Mouse (Mus musculus) heart, embryonic 13.5 days (tissue): ENCODE measurements around the gene Apool. TPM values are rescaled to one million over a fixed set of nuclear protein-coding genes. Genes with fewer than 3 reads are reported as not detected.
"Not testable (repeated sequence)": the region's sequence is repeated elsewhere in the genome, so short reads cannot be mapped to it uniquely, and the experiment has no call there.

ENCODE experiments used
- ATAC-seq: fragments of 200-750 bp; cut with Nextera tagmentation; 2 replicates; pipeline ENCODE4 v1.8.0; 2017; ENCODE audit warnings: moderate TSS enrichment; ENCODE audit not compliant: insufficient number of reproducible peaks, low FRiP score, low TSS enrichment; ENCODE audit errors: extremely low read depth
- H3K27ac ChIP-seq: fragments of 300-500 bp; sonication (generic); replicated peaks from 2 replicates; pipeline ENCODE4 v1.5.1; 2015; ENCODE audit warnings: moderate library complexity, mild to moderate bottlenecking, inconsistent platforms
- H3K27me3 ChIP-seq: fragments of 300-500 bp; sonication (generic); replicated peaks from 2 replicates; pipeline ENCODE4 v1.6.1; 2015; ENCODE audit warnings: mild to moderate bottlenecking, inconsistent platforms
- H3K36me3 ChIP-seq: fragments of 300-500 bp; sonication (generic); 2 replicates; pipeline ENCODE4 v1.6.1; 2015; ENCODE audit warnings: mild to moderate bottlenecking, inconsistent platforms
- H3K4me1 ChIP-seq: fragments of 300-500 bp; sonication (generic); 2 replicates; pipeline ENCODE4 v1.6.1; 2015; ENCODE audit warnings: inconsistent platforms
- H3K4me2 ChIP-seq: fragments of 300-500 bp; sonication (generic); 2 replicates; pipeline ENCODE4 v1.6.1; 2015; ENCODE audit warnings: inconsistent platforms, mild to moderate bottlenecking, moderate library complexity
- H3K4me3 ChIP-seq: fragments of 300-500 bp; sonication (generic); 2 replicates; pipeline ENCODE4 v1.5.1; 2015; ENCODE audit warnings: moderate library complexity, mild to moderate bottlenecking, inconsistent platforms
- H3K9ac ChIP-seq: fragments of 300-500 bp; sonication (generic); 2 replicates; pipeline ENCODE4 v1.6.1; 2015; ENCODE audit warnings: inconsistent platforms, mild to moderate bottlenecking, moderate library complexity
- H3K9me3 ChIP-seq: fragments of 300-500 bp; sonication (generic); 2 replicates; pipeline ENCODE4 v1.6.1; 2016; ENCODE audit warnings: inconsistent platforms
- WGBS: fragments of 180-500 bp; shearing (Covaris S2); methylation state at CpG from one replicate; pipeline ENCODE4 v1.1.7; 2015; ENCODE audit warnings: mixed read lengths; 5-methylcytosine and 5-hydroxymethylcytosine counted together
- polyA plus RNA-seq: library from polyadenylated mRNA; unstranded; fragments of >200 nt; fragmentation: Nextera tagmentation; extraction: Ambion mirVana; gene quantifications from 2 replicates; pipeline ENCODE4 v1.2.1, GENCODE M21; 2015

The Apool gene
- polyA plus RNA-seq, result 71.7 and 81.5 TPM in 2 replicates

DNA sequence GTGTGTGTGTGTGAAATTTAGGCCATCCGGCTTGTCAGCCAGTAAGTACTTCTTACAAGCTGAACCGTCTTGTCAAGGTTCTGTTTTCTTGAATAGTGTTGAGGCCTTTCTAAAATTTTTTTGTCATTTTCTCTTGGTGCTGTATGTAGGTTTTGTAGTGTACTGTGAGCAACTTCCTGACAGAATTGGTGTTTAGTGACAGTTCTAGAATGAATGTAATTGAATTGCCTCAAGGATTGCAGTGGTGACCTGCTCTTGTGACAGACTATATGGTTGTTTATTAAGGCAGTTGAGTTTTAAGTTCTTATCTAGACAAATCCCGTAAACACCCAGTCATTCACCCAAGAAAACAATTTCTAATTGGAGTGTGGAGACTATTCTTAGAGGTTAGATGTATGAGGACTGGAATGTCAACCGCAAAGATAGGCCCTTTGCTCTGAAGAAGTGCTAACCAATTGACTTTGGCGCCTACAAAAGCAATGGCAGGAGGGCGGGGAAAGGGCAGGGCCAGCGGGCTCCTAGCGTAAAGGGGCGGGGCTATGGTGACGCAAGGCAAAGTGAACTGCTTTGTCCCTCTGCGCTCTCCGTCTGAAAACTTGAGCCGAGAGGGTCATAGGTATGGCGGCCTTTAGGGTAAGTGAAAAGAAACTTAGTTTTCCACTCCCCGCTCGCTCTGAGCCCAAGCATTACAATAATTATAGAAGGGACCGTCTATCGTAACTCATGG lies at the start of gene Apool:
Gene Apool (plus strand): TSS at position 531 of the 727 bp plus-strand sequence.
- Histone ChIP-seq H3K9ac (peak within 1 kb of the TSS; percentile 84), H3K27me3 (no peaks in the 10 kb centered on the region), H3K27ac (peak within 1 kb of the TSS; percentile 75), H3K4me2 (peak within 1 kb of the TSS; percentile 66), H3K4me3 (peak within 1 kb of the TSS; percentile 71), H3K9me3 (no peaks in the 10 kb centered on the region), H3K4me1 (peaks cover 3% of the 10 kb centered on the region), H3K36me3 (no peaks in the 10 kb centered on the region)
- ATAC-seq, result peak; percentile 70; the same call in 1 of the 2 replicates
- WGBS, result 21% methylated on average over 18 of the region's 18 CpGs

DNA sequence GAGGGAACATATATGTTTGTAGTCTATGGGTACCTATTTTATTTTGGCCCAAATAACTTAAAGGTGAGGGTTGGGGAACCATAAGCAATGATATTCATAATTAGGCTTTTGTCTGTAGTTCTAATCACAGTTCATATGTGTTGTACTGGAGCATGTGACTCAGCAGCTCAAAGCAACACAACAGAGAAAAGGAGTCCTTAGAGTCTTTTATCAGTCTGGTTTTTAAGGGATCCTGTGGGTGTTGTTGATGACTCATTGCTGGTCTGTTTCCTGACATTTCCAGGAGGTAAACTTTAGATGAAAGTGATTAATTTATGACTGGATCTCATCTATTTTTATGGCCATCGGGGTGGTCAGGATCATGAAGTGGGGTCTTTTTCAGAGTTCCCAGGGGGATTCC lies 37.6 kb upstream of the Apool start:
- WGBS, result 54% methylated on average over 1 of the region's 1 CpGs
- H3K9ac ChIP-seq, result no peak overlapping the region

GRCm38 (mm10) chrX:112311531-112311887 lies 375 bp downstream of the Apool start:
- H3K4me1 ChIP-seq, result peaks cover 3% of the 10 kb centered on the region
- H3K27me3 ChIP-seq, result no peaks in the 10 kb centered on the region
- peak overlapping the region; percentile 84 for H3K9ac ChIP-seq
- no peak for ATAC-seq
- H3K4me2 ChIP-seq, result peak overlapping the region; percentile 66
- peak overlapping the region; percentile 71 for H3K4me3 ChIP-seq
- H3K36me3 ChIP-seq, result no peaks in the 10 kb centered on the region
- H3K9me3 ChIP-seq, result no peaks in the 10 kb centered on the region
- H3K27ac ChIP-seq, result peak overlapping the region; percentile 75
- WGBS, result 9% methylated on average over 12 of the region's 12 CpGs

More for the DNA sequence above, 37.6 kb upstream of the Apool start:
- Histone ChIP-seq H3K27me3 (no peaks in the 10 kb centered on the region), H3K36me3 (no peaks in the 10 kb centered on the region), H3K27ac (no peak overlapping the region), H3K4me1 (no peaks in the 10 kb centered on the region), H3K4me2 (no peak overlapping the region), H3K9me3 (no peaks in the 10 kb centered on the region), H3K4me3 (no peak overlapping the region)
- no peak for ATAC-seq

DNA sequence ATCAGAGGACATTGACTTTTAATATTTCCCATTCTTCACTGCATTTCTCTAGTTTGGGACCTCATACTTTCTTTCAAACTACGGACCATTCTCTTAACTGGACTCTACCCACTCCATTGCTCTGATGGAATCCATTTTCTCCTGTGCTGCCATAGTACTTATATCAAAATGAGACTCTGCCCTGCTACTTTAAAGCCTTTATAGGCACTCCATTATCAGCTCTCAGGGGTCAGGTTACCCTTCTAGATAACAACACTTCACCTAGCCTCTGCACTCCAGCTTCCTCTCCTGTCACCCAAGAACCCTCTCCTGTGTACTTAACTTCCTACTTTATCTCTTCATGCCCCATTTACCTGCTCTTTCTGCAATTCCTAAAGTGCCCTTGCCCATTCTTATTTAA lies 960 bp downstream of the Apool start:
- 36% methylated on average over 1 of the region's 1 CpGs for WGBS
- no peak for ATAC-seq
- Histone ChIP-seq H3K9me3 (no peaks in the 10 kb centered on the region), H3K4me3 (peak overlapping the region; percentile 71), H3K4me2 (peak overlapping the region; percentile 66), H3K27me3 (no peaks in the 10 kb centered on the region), H3K9ac (peak overlapping the region; percentile 84; the same call in 1 of the 2 replicates), H3K27ac (no peak overlapping the region), H3K36me3 (no peaks in the 10 kb centered on the region), H3K4me1 (peaks cover 3% of the 10 kb centered on the region)

DNA sequence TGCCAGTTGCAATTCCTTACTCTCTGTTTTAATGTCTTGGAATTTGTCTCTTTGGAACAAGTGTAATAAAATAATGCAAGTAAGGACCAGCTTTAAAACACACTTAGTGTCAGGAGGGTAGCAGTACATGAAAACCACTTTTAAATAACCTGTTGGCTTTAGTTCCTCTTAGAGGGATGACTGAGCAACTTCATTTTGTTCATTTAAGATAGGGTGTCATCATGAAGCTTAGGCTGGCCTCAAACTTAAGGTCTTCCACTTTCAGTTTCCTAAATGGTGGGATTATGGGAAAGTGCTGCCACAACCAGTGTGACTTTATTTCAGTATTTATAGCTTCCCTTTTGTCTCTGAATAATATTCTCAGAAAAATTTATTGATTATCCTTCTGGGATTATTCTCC lies 9.1 kb downstream of the Apool start:
- no peaks in the 10 kb centered on the region for H3K9me3 ChIP-seq
- H3K4me3 ChIP-seq, result no peak overlapping the region
- ATAC-seq, result no peak
- no peak overlapping the region for H3K27ac ChIP-seq
- no peaks in the 10 kb centered on the region for H3K27me3 ChIP-seq
- H3K4me2 ChIP-seq, result no peak overlapping the region
- H3K4me1 ChIP-seq, result no peaks in the 10 kb centered on the region
- no peak overlapping the region for H3K9ac ChIP-seq
- H3K36me3 ChIP-seq, result no peaks in the 10 kb centered on the region

- WGBS, result 53% methylated on average over 3 of the region's 3 CpGs
Measured at GRCm38 (mm10) chrX:112339486-112339885, 28.4 kb downstream of the Apool start.

DNA sequence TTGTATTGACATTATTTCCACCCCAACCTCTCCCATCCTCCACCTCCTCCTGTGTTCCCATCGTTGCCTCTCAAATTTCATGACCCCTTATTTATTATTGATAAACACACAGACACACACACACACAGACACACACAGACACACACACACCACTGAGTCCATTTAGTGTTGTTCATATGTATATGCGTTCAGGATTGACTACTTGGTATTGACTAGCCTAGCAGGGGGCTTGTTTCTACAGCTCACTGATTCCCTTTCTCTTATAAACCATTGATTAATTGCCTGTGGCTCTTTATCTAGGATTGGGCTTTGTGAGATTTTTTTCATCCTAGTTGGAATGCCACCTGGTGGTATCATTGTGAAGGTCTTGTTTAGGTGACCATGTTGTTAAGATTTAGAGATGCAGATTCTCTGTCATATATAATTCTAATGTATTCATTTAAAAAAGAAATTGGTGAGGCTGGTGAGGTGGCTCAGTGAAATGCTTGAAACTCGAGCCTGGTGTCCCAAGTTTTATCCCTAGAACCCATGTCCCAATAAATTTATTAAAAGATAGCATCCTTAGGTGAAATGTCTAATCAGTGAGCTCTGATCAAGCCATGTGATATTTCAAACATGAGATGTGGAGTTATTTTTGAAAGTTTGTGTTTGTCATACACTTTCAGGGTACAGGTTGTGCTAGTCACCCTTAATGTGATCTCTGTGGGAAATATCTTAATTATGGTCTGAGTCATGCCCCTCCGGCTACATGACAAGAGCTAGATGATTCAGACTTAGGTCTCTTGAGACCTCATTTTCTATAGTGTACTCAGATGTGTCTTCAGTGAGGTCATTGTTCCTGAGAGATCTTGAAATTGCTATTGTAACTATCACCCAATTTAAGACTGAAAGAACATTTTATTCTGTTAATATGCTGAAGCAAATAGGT lies 36.6 kb downstream of the Apool start:
- Histone ChIP-seq H3K4me2 (no peak overlapping the region), H3K27me3 (no peaks in the 10 kb centered on the region), H3K27ac (no peak overlapping the region), H3K9me3 (no peaks in the 10 kb centered on the region), H3K4me3 (no peak overlapping the region), H3K4me1 (no peaks in the 10 kb centered on the region), H3K9ac (no peak overlapping the region), H3K36me3 (0 out of 2 replicates have a peak, but pooled peaks cover 4% of the 10 kb centered on the region)
- no peak for ATAC-seq
- WGBS, result 70% methylated on average over 4 of the region's 4 CpGs

More at GRCm38 (mm10) chrX:112339486-112339885, 28.4 kb downstream of the Apool start:
- Histone ChIP-seq H3K27me3 (no peaks in the 10 kb centered on the region), H3K27ac (no peak overlapping the region), H3K4me3 (no peak overlapping the region), H3K9me3 (no peaks in the 10 kb centered on the region), H3K4me2 (no peak overlapping the region), H3K4me1 (no peaks in the 10 kb centered on the region), H3K36me3 (peaks cover 3% of the 10 kb centered on the region; the same call in 1 of the 2 replicates), H3K9ac (no peak overlapping the region)
- ATAC-seq, result no peak

DNA sequence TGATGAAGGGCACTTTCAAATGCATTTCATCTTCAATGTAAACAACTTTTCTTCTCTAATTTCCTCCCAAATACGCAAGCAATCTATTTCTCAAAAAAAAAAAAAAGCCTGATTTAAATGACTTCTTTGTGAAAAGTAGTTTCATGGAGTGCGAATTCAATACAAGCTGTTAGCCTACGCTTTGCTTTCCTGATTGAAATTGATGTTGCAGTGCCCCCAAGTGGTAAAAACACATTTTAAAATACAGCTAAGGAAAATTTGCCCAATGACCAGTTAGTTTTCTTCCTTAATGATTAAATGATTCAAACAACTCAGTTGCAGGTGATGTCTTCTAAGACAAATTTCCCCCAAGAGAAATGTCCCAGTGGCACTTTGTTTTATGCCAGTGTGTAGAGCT lies 37.3 kb downstream of the Apool start:
- Histone ChIP-seq H3K36me3 (0 out of 2 replicates have a peak, but pooled peaks cover 4% of the 10 kb centered on the region), H3K4me1 (no peaks in the 10 kb centered on the region), H3K9ac (no peak overlapping the region), H3K4me3 (no peak overlapping the region), H3K27me3 (no peaks in the 10 kb centered on the region), H3K4me2 (no peak overlapping the region), H3K9me3 (no peaks in the 10 kb centered on the region), H3K27ac (no peak overlapping the region)
- 47% methylated on average over 3 of the region's 3 CpGs for WGBS
- no peak for ATAC-seq

DNA sequence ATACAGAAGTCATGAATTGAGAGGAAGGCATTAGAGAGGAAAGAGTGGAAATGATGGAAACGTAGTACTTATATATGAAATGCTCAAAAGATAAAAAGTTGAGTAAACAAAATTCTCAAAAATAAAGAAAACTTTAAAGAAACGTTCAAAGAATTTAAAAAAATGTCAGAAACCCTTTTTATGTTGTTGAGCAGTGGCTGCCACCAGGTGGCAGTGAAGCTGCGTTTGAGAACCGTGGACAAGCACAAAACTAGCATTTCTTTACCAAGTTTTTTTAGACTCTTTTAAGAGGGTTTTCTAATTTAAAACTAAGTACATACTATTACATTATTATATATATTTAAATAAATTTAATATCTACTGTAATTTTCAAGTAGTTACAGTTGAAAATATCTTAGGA lies 57.3 kb downstream of the Apool start:
- Histone ChIP-seq H3K4me2 (no peak overlapping the region), H3K4me1 (no peaks in the 10 kb centered on the region), H3K4me3 (no peak overlapping the region), H3K9me3 (0 out of 2 replicates have a peak, but pooled peaks cover 6% of the 10 kb centered on the region), H3K27me3 (no peaks in the 10 kb centered on the region), H3K27ac (no peak overlapping the region), H3K9ac (no peak overlapping the region), H3K36me3 (peaks cover 18% of the 10 kb centered on the region; the same call in 1 of the 2 replicates)
- no peak for ATAC-seq
- 37% methylated on average over 4 of the region's 4 CpGs for WGBS

DNA sequence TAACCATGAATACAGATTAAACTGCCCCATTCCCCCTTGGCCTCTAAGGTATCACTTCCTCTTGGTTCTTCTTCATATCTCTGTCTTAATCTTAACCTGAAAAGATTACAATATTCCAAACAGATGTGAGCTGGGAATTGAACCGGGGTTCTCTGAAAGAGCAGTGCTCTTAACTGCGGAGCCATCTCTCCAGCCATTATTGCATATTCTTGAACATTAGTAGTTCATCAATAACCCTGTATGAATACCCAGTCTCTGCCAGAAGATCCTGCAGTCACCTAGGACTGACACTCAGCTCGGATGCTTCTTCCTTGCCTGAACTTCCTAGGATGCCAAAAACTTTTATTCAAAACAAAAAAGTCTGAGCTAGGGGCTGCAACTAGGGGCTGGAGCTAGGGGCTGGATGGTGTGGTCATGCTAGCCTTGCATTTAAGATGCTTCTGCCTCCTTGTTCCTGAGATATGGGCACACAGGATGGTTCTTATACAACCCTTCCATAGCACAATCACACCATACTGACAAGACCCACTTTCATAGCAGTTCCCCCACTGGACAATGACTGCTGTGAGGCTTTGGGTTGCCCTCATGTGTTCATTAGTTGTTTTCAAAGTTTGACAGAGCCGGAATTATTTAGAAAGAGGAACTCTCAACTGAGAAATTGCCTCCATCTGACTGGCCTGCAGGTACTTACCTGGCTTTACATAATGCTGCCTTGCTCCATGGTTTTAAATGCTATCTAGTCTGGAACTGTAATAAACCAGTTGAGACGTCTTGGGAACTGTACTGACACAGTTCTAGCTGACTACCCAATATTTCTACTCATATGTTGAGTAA lies 59.7 kb downstream of the Apool start:
- not testable (repeated sequence) for H3K27me3 ChIP-seq
- peak; percentile 100 for ATAC-seq

DNA sequence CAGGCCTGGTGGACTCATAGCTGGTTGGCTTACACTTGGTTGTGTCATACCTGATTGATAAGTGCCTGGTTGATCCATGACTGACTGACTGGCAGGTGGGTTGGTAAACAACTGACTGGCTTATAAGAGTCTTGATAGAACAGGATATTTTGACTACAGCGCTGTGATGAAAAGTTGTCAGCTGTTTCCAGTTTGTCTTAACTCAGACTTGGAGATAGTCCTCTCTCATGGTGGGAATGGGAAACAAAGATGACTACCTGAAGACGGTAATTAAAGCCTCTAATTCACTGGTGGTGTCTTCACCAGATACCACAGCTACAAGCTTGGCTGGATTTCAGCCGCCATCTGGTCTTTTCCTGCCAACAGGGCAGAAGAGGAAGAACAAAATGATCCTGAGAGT lies 95.5 kb downstream of the Apool start, which contains the start of gene Satl1:
Gene Satl1 (minus strand): TSS at position 101 of the 400 bp plus-strand sequence.
- Histone ChIP-seq H3K9me3 (no peaks in the 10 kb centered on the region), H3K4me2 (no peak within 1 kb of the TSS), H3K27ac (no peak within 1 kb of the TSS), H3K4me1 (no peaks in the 10 kb centered on the region), H3K9ac (no peak within 1 kb of the TSS), H3K4me3 (no peak within 1 kb of the TSS), H3K36me3 (no peaks in the 10 kb centered on the region), H3K27me3 (no peaks in the 10 kb centered on the region)
- ATAC-seq, result no peak
- 77% methylated on average over 3 of the region's 3 CpGs for WGBS

More for the DNA sequence above, 59.7 kb downstream of the Apool start:
- H3K4me3 ChIP-seq, H3K4me2 ChIP-seq, H3K4me1 ChIP-seq, H3K9me3 ChIP-seq, H3K9ac ChIP-seq, H3K27ac ChIP-seq, H3K36me3 ChIP-seq: not testable (repeated sequence)
- 74% methylated on average over 5 of the region's 5 CpGs for WGBS
